Mouse (Mus musculus): ENCODE data around the gene Baz2b. TPM values are rescaled to one million over a fixed set of nuclear protein-coding genes. Genes with fewer than 3 reads are reported as not detected.
A peak's percentile ranks its signal among the peaks of the same experiment; 100 is the strongest.

Gene Baz2b
- polyA plus RNA-seq, 1 experiment from 2014 or later: 15.2 TPM

DNA sequence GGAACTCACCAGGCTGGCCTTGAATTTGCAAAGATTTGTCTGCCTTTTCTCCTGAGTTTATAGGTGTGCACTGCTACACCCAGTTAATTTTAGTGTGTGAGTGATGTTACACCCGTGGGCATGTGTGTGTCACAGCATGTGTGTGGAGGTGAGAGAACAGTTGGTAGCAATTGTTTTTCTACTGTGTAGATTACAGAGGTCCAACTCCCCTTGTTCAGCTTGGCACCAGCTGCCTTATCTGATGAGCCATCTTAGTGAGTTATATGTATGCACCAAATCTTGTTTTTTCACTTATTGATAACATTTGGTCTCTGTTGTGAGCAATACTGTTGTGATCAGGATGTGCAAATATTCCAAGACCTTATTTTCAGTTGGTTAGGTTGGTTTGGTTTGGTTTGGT lies 13.8 kb upstream of the Baz2b start:
- H3K9me3 ChIP-seq (replicated peaks; ENCODE audit: control insufficient read depth, low read length): no peaks in the 10 kb centered on the region
- H3K36me3 ChIP-seq (ENCODE audit: control insufficient read depth, insufficient read depth): peaks cover 5% of the 10 kb centered on the region
- no peak overlapping the region for H3K27ac ChIP-seq (ENCODE audit: low read length)
- ATAC-seq (ENCODE audit: low read depth): no peak
- WGBS (ENCODE audit: insufficient replicate concordance): 51% methylated on average over 1 of the region's 1 CpGs
- H3K27me3 ChIP-seq (ENCODE audit: control insufficient read depth, insufficient read depth, low read depth, low read length): no peaks in the 10 kb centered on the region
- H3K4me3 ChIP-seq (ENCODE audit: low read depth, low read length): no peak overlapping the region
- H3K4me1 ChIP-seq (ENCODE audit: control insufficient read depth, low read depth, low read length): peaks cover under 1% of the 10 kb centered on the region
- H3K9ac ChIP-seq (ENCODE audit: low read depth, low read length): no peak overlapping the region
- no peak overlapping the region for H3K4me2 ChIP-seq (ENCODE audit: low read depth, low read length)

GRCm38 (mm10) chr2:60221954-60222353 lies 12.3 kb upstream of the Baz2b start:
- no peak for ATAC-seq (ENCODE audit: low read depth)
- Histone ChIP-seq H3K4me2 (ENCODE audit: low read depth, low read length) (no peak overlapping the region), H3K4me1 (ENCODE audit: control insufficient read depth, low read depth, low read length) (peaks cover 3% of the 10 kb centered on the region), H3K9ac (ENCODE audit: low read depth, low read length) (no peak overlapping the region), H3K27ac (ENCODE audit: low read length) (no peak overlapping the region), H3K36me3 (ENCODE audit: control insufficient read depth, insufficient read depth) (peaks cover 5% of the 10 kb centered on the region), H3K9me3 (replicated peaks; ENCODE audit: control insufficient read depth, low read length) (no peaks in the 10 kb centered on the region), H3K27me3 (ENCODE audit: control insufficient read depth, insufficient read depth, low read depth, low read length) (no peaks in the 10 kb centered on the region), H3K4me3 (ENCODE audit: low read depth, low read length) (no peak overlapping the region)
- WGBS (ENCODE audit: insufficient replicate concordance): 83% methylated on average over 2 of the region's 2 CpGs

- 80% methylated on average over 6 of the region's 6 CpGs for WGBS (ENCODE audit: insufficient replicate concordance)
- H3K4me3 ChIP-seq (ENCODE audit: low read depth, low read length): no peak overlapping the region
- no peak overlapping the region for H3K27ac ChIP-seq (ENCODE audit: low read length)
- H3K4me2 ChIP-seq (ENCODE audit: low read depth, low read length): no peak overlapping the region
- H3K36me3 ChIP-seq (ENCODE audit: control insufficient read depth, insufficient read depth): peaks cover 3% of the 10 kb centered on the region
- no peak for ATAC-seq (ENCODE audit: low read depth)
- H3K9ac ChIP-seq (ENCODE audit: low read depth, low read length): no peak overlapping the region
- no peaks in the 10 kb centered on the region for H3K9me3 ChIP-seq (replicated peaks; ENCODE audit: control insufficient read depth, low read length)
- peaks cover 3% of the 10 kb centered on the region for H3K4me1 ChIP-seq (ENCODE audit: control insufficient read depth, low read depth, low read length)
- H3K27me3 ChIP-seq (ENCODE audit: control insufficient read depth, insufficient read depth, low read depth, low read length): no peaks in the 10 kb centered on the region
These were observed 11.6 kb upstream of the Baz2b start for GRCm38 (mm10) chr2:60221236-60221635.

DNA sequence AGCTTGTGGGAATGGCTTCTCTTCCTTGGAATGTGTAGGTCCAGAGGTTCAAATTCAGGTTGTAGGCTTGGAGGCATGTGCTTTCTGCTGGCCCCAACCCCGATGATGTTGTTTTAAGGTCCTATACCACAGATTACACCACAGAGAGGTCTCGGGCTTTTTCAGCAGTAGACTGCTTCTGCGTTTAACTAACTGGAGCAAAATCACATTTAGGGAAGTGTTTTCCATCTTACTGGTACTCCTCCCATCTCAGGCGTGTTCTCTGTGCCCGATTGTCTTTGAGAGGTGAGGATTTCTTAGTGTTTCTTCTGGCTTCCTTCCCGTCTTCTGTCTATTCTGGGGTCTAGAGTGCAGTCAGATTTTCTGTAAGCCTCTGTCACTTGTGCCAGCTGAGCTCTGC lies 8.0 kb upstream of the Baz2b start:
- Histone ChIP-seq H3K9ac (ENCODE audit: low read depth, low read length) (no peak overlapping the region), H3K27ac (ENCODE audit: low read length) (no peak overlapping the region), H3K36me3 (ENCODE audit: control insufficient read depth, insufficient read depth) (no peaks in the 10 kb centered on the region; the same call in 1 of the 2 replicates), H3K4me1 (ENCODE audit: control insufficient read depth, low read depth, low read length) (peaks cover 18% of the 10 kb centered on the region), H3K9me3 (replicated peaks; ENCODE audit: control insufficient read depth, low read length) (no peaks in the 10 kb centered on the region), H3K4me2 (ENCODE audit: low read depth, low read length) (no peak overlapping the region), H3K4me3 (ENCODE audit: low read depth, low read length) (no peak overlapping the region), H3K27me3 (ENCODE audit: control insufficient read depth, insufficient read depth, low read depth, low read length) (no peaks in the 10 kb centered on the region)
- no peak for ATAC-seq (ENCODE audit: low read depth)
- WGBS (ENCODE audit: insufficient replicate concordance): 61% methylated on average over 6 of the region's 6 CpGs

GRCm38 (mm10) chr2:60216547-60217153 lies 7.0 kb upstream of the Baz2b start:
- Histone ChIP-seq H3K27me3 (ENCODE audit: control insufficient read depth, insufficient read depth, low read depth, low read length) (no peaks in the 10 kb centered on the region), H3K4me1 (ENCODE audit: control insufficient read depth, low read depth, low read length) (peaks cover 23% of the 10 kb centered on the region), H3K9me3 (replicated peaks; ENCODE audit: control insufficient read depth, low read length) (no peaks in the 10 kb centered on the region), H3K9ac (ENCODE audit: low read depth, low read length) (no peak overlapping the region), H3K36me3 (ENCODE audit: control insufficient read depth, insufficient read depth) (no peaks in the 10 kb centered on the region; the same call in 1 of the 2 replicates), H3K27ac (ENCODE audit: low read length) (no peak overlapping the region), H3K4me3 (ENCODE audit: low read depth, low read length) (no peak overlapping the region), H3K4me2 (ENCODE audit: low read depth, low read length) (no peak overlapping the region)
- 68% methylated on average over 4 of the region's 4 CpGs for WGBS (ENCODE audit: insufficient replicate concordance)
- ATAC-seq (ENCODE audit: low read depth): no peak; the same call in 1 of the 2 replicates

DNA sequence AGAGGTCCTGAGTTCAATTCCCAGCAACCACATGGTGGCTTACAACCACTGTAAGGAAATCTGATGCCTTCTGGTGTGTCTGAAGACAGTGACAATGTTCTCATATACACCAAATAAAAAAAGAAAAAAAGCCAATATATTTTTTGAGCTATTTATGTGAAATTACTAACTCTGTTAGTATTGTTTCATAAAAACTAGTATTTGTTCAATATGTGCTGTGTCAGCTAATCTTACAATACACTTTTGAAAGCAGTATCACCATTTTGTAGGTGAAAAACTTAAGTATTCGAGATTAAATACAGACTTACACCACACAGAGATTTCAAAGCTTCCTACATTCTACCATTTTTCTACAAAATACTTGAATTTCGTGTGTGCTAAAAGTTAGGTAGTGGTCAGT lies 5.0 kb upstream of the Baz2b start:
- 82% methylated on average over 2 of the region's 2 CpGs for WGBS (ENCODE audit: insufficient replicate concordance)
- Histone ChIP-seq H3K9me3 (replicated peaks; ENCODE audit: control insufficient read depth, low read length) (no peaks in the 10 kb centered on the region), H3K27ac (ENCODE audit: low read length) (no peak overlapping the region), H3K27me3 (ENCODE audit: control insufficient read depth, insufficient read depth, low read depth, low read length) (no peaks in the 10 kb centered on the region), H3K4me3 (ENCODE audit: low read depth, low read length) (no peak overlapping the region), H3K4me2 (ENCODE audit: low read depth, low read length) (no peak overlapping the region), H3K9ac (ENCODE audit: low read depth, low read length) (no peak overlapping the region), H3K36me3 (ENCODE audit: control insufficient read depth, insufficient read depth) (no peaks in the 10 kb centered on the region; the same call in 1 of the 2 replicates), H3K4me1 (ENCODE audit: control insufficient read depth, low read depth, low read length) (peaks cover 34% of the 10 kb centered on the region)
- no peak for ATAC-seq (ENCODE audit: low read depth)

GRCm38 (mm10) chr2:60212488-60212887 lies 2.8 kb upstream of the Baz2b start:
- Histone ChIP-seq H3K36me3 (ENCODE audit: control insufficient read depth, insufficient read depth) (no peaks in the 10 kb centered on the region; the same call in 1 of the 2 replicates), H3K4me3 (ENCODE audit: low read depth, low read length) (no peak overlapping the region), H3K4me1 (ENCODE audit: control insufficient read depth, low read depth, low read length) (peaks cover 41% of the 10 kb centered on the region), H3K27me3 (ENCODE audit: control insufficient read depth, insufficient read depth, low read depth, low read length) (no peaks in the 10 kb centered on the region), H3K27ac (ENCODE audit: low read length) (no peak overlapping the region), H3K9me3 (replicated peaks; ENCODE audit: control insufficient read depth, low read length) (no peaks in the 10 kb centered on the region), H3K9ac (ENCODE audit: low read depth, low read length) (no peak overlapping the region), H3K4me2 (ENCODE audit: low read depth, low read length) (no peak overlapping the region)
- no peak for ATAC-seq (ENCODE audit: low read depth)

- WGBS (ENCODE audit: insufficient replicate concordance): 18% methylated on average over 5 of the region's 5 CpGs
- H3K4me3 ChIP-seq (ENCODE audit: low read depth, low read length): peak overlapping the region; percentile 93
- peaks cover 38% of the 10 kb centered on the region for H3K4me1 ChIP-seq (ENCODE audit: control insufficient read depth, low read depth, low read length)
- ATAC-seq (ENCODE audit: low read depth): no peak
- no peaks in the 10 kb centered on the region for H3K9me3 ChIP-seq (replicated peaks; ENCODE audit: control insufficient read depth, low read length)
- peaks cover 4% of the 10 kb centered on the region for H3K36me3 ChIP-seq (ENCODE audit: control insufficient read depth, insufficient read depth)
- H3K27me3 ChIP-seq (ENCODE audit: control insufficient read depth, insufficient read depth, low read depth, low read length): no peaks in the 10 kb centered on the region
- H3K27ac ChIP-seq (ENCODE audit: low read length): peak overlapping the region; percentile 88
- H3K4me2 ChIP-seq (ENCODE audit: low read depth, low read length): peak overlapping the region; percentile 85
- H3K9ac ChIP-seq (ENCODE audit: low read depth, low read length): peak overlapping the region; percentile 97
These were observed 1.2 kb upstream of the Baz2b start for GRCm38 (mm10) chr2:60210821-60211220.

- Histone ChIP-seq H3K9me3 (replicated peaks; ENCODE audit: control insufficient read depth, low read length) (no peaks in the 10 kb centered on the region), H3K4me3 (ENCODE audit: low read depth, low read length) (peak overlapping the region; percentile 93), H3K4me1 (ENCODE audit: control insufficient read depth, low read depth, low read length) (peaks cover 34% of the 10 kb centered on the region), H3K27ac (ENCODE audit: low read length) (peak overlapping the region; percentile 94), H3K36me3 (ENCODE audit: control insufficient read depth, insufficient read depth) (peaks cover 7% of the 10 kb centered on the region), H3K9ac (ENCODE audit: low read depth, low read length) (peak overlapping the region; percentile 97), H3K27me3 (ENCODE audit: control insufficient read depth, insufficient read depth, low read depth, low read length) (no peaks in the 10 kb centered on the region), H3K4me2 (ENCODE audit: low read depth, low read length) (peak overlapping the region; percentile 77)
- peak; percentile 55 for ATAC-seq (ENCODE audit: low read depth)
- under 1% methylated on average over 31 of the region's 35 CpGs for WGBS (ENCODE audit: insufficient replicate concordance)
These were observed 472 bp downstream of the Baz2b start for GRCm38 (mm10) chr2:60209122-60209611.
